Mouse (Mus musculus) frontal cortex, postnatal 14 days (tissue): ENCODE measurements around the gene Gal3st2c.
"Not testable (repeated sequence)": the region's sequence is repeated elsewhere in the genome, so short reads cannot be mapped to it uniquely, and the experiment has no call there.

Experiments
- DNase-seq, 2 experiments: peaks; one replicate each; pipeline ENCODE4 v3.0.0; 2022; ENCODE audit warnings: low spot score in 2 of 2

The Gal3st2c gene

DNA sequence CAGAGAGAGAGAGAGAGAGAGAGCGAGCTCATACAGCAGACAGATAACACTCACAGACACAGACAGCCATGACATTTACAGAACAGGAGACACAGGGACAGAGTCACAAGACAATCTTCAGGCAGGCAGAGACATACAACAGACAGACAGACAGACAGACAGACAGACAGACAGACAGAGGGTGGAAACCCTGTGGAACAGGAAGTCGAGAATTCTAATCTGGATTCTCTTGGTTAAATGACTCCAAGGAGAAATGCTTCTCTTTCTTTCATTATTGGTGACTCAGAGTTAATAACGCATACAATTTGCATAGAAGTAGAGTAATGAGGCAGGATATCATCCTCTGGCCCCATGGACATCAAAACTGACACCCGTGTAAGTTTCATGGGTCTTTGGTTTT is 56.2 kb downstream of the Gal3st2c start:
- DNase-seq = no peak

DNA sequence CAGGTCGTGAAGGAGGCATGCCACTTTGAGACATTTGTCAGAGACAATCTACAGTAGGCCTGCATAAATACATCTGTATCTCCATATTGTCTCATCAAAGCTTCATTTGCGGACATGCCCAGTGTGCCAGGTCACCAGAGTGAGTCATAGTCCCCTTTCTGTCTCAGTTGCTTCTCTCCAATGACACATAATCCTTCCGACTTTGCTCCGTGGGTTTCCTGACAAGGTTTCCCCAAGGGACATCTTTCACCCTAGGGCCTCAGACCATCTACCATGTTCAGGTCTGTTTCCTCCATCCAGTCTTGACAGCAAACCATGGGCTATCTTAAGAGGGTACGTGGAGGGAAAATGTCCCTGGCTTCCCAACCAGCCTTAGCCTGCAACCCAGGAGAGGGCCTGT is 60.8 kb downstream of the Gal3st2c start:
- DNase-seq = no peak

DNA sequence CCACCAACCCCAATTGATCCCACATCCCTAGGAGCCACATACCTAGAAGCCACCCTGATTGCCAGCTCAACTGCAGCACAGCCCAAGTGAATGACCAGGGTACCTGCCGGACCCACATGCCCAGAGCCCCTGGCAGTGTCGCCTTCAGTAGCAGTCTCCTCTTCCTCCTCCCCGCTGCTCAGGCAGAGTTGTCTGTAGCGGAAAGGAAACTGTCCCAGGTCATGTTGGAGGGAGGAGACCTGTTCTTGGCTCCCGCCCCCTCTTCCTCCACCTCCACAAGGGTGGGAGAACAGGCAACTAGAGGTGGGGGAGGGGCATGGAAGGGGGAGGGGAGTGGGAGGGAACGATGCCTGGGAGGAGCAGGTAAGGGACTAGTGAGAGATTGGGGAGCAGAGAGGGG is 62.1 kb downstream of the Gal3st2c start, which contains the start of gene Pdcd1:
Pdcd1 (minus strand) TSS at position 181 of the 400 bp plus-strand sequence.
- no peak for DNase-seq

DNA sequence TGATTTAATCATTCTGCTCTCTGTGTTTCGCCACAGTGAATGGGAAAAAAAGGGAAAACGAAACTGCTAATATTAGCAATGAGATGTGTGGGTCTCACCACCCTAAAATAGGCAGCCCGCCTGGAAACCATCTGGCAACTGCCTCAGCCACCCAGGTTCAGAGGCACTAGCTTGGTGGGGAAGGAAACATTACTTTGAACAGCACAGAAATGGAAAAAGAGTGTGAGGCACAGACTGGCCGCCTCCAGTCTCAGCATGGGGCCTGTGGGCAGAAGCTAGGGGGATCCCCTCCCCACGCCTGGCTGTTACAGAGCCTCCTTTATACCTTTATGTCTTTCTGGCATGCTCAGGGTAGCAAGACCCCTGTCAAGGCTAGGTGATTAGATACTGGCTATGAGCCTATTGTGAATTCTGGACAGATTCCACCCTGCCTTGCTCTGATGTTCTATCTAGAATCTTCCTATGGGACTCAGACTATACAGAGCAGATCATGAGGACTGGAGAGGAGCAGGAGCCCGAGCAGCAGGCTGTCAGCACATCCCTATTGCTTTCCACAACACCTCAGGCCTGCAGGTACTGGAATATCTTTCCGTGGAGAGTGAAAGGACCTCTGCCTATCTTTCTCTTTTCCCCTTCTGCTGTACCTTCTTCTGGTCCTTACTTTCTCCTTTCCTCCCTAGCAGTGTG is 63.4 kb downstream of the Gal3st2c start:
- peak; percentile 66 to 67 for DNase-seq

DNA sequence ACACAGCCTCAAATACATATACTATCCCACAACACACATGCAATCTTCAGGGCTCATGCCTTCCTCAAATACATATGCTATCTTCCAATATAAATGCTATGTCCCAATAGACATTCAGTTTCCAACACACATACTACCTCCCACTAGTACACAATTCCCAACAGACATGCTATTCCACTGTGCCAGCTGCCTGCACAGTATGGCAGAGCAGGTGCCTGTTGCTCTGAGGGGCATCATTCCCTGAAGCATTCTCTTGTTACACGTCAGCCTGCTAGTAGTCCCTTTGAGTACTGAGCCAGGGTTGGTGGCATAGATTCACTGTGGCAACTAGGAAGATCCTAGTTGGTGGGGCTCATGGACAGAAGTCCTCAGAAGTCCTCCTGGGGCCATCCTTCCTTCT is 64.2 kb downstream of the Gal3st2c start:
- no peak for DNase-seq

DNA sequence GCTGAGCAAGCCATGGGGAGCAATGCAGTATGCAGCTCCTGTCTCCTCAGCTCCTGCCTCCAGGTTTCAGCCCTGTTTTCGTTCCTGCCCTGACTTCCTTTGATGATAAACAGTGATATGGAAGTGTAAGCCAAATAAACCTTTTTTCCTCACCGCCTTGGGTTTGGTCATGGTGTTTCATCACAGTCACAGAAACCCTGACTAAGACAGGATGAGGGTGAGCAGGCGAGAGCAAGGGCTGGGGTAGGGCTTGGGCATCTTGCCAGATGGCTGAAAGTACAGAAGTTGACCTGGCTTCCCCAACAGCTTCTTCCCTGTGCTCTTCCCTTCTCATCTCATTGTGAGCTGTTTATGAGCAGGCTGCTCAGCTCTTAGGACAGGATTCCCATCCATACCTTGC is 65.7 kb downstream of the Gal3st2c start:
- DNase-seq = no peak

DNA sequence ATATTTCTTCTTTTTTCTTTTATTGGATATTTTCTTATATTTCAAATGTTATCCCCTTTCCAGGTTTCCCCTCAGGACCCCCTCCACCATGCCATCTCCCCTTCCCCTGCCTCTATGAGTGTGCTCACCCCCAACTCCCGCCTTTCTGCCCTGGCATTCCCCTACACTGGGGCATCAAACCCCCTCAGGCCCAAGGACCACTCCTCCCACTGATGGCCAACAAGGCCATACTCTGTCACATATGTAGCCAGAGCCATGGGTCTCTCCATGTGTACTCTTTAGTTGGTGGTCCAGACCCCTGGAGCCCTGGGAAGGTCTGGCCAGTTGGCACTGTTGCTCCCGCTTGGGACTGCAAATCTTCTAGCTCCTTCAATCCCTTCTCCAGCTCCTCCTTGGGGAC is 67.1 kb downstream of the Gal3st2c start:
- no peak for DNase-seq

DNA sequence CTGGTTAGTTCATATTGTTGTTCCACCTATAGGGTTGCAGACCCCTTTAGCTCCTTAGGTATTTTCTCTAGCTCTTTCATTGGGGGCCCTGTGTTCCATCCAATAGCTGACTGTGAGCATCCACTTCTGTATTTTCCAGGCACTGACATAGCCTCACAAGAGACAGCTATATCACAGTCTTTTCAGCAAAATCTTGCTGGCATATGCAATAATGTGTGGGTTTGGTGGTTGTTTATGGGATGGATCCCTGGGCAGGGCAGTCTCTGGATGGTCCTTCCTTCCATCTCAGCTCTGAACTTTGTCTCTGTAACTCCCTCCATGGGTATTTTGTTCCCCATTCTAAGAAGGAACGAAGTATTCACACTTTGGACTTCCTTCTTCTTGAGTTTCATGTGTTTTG is 68.0 kb downstream of the Gal3st2c start:
- not testable (repeated sequence) for DNase-seq
